Mouse (Mus musculus) kidney, adult 2 months (tissue): Measurements from ENCODE around the gene Smg6.

ENCODE experiments used
- CTCF ChIP-seq: fragments of 200-500 bp; conservative IDR thresholded peaks from 2 replicates; pipeline ENCODE4 v1.5.1; 2011; ENCODE audit warnings: low read depth, mild to moderate bottlenecking, control low read depth, low read length, moderate library complexity, mixed read lengths; ENCODE audit not compliant: insufficient read depth, insufficient read length
- POLR2A ChIP-seq: fragments of 200-500 bp; IDR thresholded peaks from one replicate; pipeline ENCODE4 v1.6.1; 2011; ENCODE audit warnings: low read depth, low read length, control low read depth

GRCm38 (mm10) chr11:75047066-75047465 lies 121.4 kb downstream of the Smg6 start:
- no peak for TF ChIP-seq POLR2A
- TF ChIP-seq CTCF, result no peak
